Mouse (Mus musculus) small intestine, adult 2 months (tissue): ENCODE measurements around the gene Nfkb1.

ENCODE experiments used
- CTCF ChIP-seq: fragments of 200-500 bp; IDR thresholded peaks from 2 replicates; pipeline ENCODE4 v1.5.1; 2012; ENCODE audit warnings: low read depth, mild to moderate bottlenecking, control low read depth, inconsistent platforms, low read length, moderate library complexity, mixed read lengths; ENCODE audit not compliant: insufficient replicate concordance, insufficient read length; ENCODE audit errors: extremely low read depth
- POLR2A ChIP-seq: fragments of 200-500 bp; IDR thresholded peaks from 2 replicates; pipeline ENCODE4 v1.6.1; 2012; ENCODE audit warnings: low read depth, mild to moderate bottlenecking, control low read depth, inconsistent platforms, low read length, moderate library complexity

- TF ChIP-seq CTCF (no peak), POLR2A (no peak)
Observed at GRCm38 (mm10) chr3:135650773-135651555, 40.4 kb downstream of the Nfkb1 start.
